Mouse (Mus musculus) CH12.LX (cell line): ENCODE results near the gene Gal3st4.

Source experiments
- MEF2A ChIP-seq: IDR thresholded peaks from 2 replicates; pipeline ENCODE4 v1.6.1; 2014; ENCODE audit warnings: low read depth, mild to moderate bottlenecking, inconsistent platforms, low read length, improper control_type of control experiment, borderline replicate concordance
- RCOR1 ChIP-seq: conservative IDR thresholded peaks from 2 replicates; pipeline ENCODE4 v1.6.1; 2012; ENCODE audit warnings: low read depth, mild to moderate bottlenecking, inconsistent platforms, low read length, improper control_type of control experiment

DNA sequence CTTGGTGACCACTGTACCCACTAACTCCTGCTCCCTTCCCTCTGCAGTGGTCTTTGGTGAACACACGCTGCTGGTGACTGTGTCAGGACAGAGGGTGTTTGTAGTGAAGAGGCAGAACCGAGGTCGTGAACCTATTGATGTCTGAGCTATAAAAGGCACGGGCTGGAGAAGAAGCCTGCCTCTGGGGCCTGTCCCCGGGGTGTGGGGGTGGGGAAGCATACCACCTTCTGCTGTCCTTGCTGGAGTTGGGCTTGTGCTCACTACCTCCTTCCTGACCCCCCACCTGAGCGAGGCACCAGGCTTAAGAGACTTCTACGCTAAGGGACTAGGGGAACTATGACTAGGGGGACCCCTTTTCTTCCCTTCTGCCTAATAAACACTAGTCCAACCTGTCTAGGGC is 13.6 kb downstream of the Gal3st4 start:
- TF ChIP-seq MEF2A, result no peak
- no peak for TF ChIP-seq RCOR1
